Mouse (Mus musculus): Measurements from ENCODE around the gene Macrod2. TPM values are rescaled to one million over a fixed set of nuclear protein-coding genes. Genes with fewer than 3 reads are reported as not detected.

Gene Macrod2
- polyA plus RNA-seq, 1 experiment, result 0.95 TPM

GRCm38 (mm10) chr2:141594811-141595210, 1199.7 kb downstream of the Macrod2 start:
- TF ChIP-seq USF1 (IDR thresholded peaks at IDR 0.05; ENCODE audit: low read depth), result no peak
- TF ChIP-seq CEBPB (IDR thresholded peaks at IDR 0.05; ENCODE audit: low read depth), result no peak
- no peak for TF ChIP-seq MYOD1 (IDR thresholded peaks at IDR 0.05; ENCODE audit: control insufficient read depth, insufficient read length, low read depth)
- no peak for TF ChIP-seq MYOG (IDR thresholded peaks at IDR 0.05; ENCODE audit: control insufficient read depth, extremely low read depth, insufficient read length)
- TF ChIP-seq MAX (IDR thresholded peaks at IDR 0.05), result no peak
- TF ChIP-seq FOSL1 (IDR thresholded peaks at IDR 0.05; ENCODE audit: insufficient read depth, low read length, poor library complexity, severe bottlenecking), result no peak
- no peak for TF ChIP-seq CTCF (IDR thresholded peaks at IDR 0.05; ENCODE audit: control insufficient read depth, insufficient read depth, insufficient read length)
- Histone ChIP-seq H3K36me3 (ENCODE audit: control insufficient read depth, insufficient read depth) (no peaks in the 10 kb centered on the region), H3K27me3 (ENCODE audit: control insufficient read depth, insufficient read depth, insufficient read length) (no peaks in the 10 kb centered on the region), H3K4me3 (ENCODE audit: insufficient read depth, poor library complexity, severe bottlenecking) (no peak overlapping the region), H3ac (ENCODE audit: control insufficient read depth, insufficient read length, low read depth) (no peak overlapping the region), H3K79me2 (ENCODE audit: control insufficient read depth, insufficient read depth) (no peaks in the 10 kb centered on the region), H3K79me3 (ENCODE audit: low read depth) (no peaks in the 10 kb centered on the region)

- no peak for TF ChIP-seq FOSL1 (IDR thresholded peaks at IDR 0.05; ENCODE audit: insufficient read depth, low read length, poor library complexity, severe bottlenecking)
- TF ChIP-seq CEBPB (IDR thresholded peaks at IDR 0.05; ENCODE audit: low read depth), result no peak
- TF ChIP-seq MAX (IDR thresholded peaks at IDR 0.05), result no peak
- TF ChIP-seq CTCF (IDR thresholded peaks at IDR 0.05; ENCODE audit: control insufficient read depth, insufficient read depth, insufficient read length), result no peak
- TF ChIP-seq MYOG (IDR thresholded peaks at IDR 0.05; ENCODE audit: control insufficient read depth, extremely low read depth, insufficient read length), result no peak
- no peak for TF ChIP-seq USF1 (IDR thresholded peaks at IDR 0.05; ENCODE audit: low read depth)
- no peak for TF ChIP-seq MYOD1 (IDR thresholded peaks at IDR 0.05; ENCODE audit: control insufficient read depth, insufficient read length, low read depth)
Measured at GRCm38 (mm10) chr2:141617721-141618120, 1222.6 kb downstream of the Macrod2 start.

GRCm38 (mm10) chr2:141618257-141618656, 1223.1 kb downstream of the Macrod2 start:
- Histone ChIP-seq H3ac (ENCODE audit: control insufficient read depth, insufficient read length, low read depth) (no peak overlapping the region), H3K36me3 (ENCODE audit: control insufficient read depth, insufficient read depth) (no peaks in the 10 kb centered on the region), H3K79me3 (ENCODE audit: low read depth) (no peaks in the 10 kb centered on the region), H3K79me2 (ENCODE audit: control insufficient read depth, insufficient read depth) (no peaks in the 10 kb centered on the region), H3K4me3 (ENCODE audit: insufficient read depth, poor library complexity, severe bottlenecking) (no peak overlapping the region), H3K27me3 (ENCODE audit: control insufficient read depth, insufficient read depth, insufficient read length) (no peaks in the 10 kb centered on the region)
- no peak for TF ChIP-seq USF1 (IDR thresholded peaks at IDR 0.05; ENCODE audit: low read depth)
- no peak for TF ChIP-seq MAX (IDR thresholded peaks at IDR 0.05)
- no peak for TF ChIP-seq FOSL1 (IDR thresholded peaks at IDR 0.05; ENCODE audit: insufficient read depth, low read length, poor library complexity, severe bottlenecking)
- TF ChIP-seq MYOG (IDR thresholded peaks at IDR 0.05; ENCODE audit: control insufficient read depth, extremely low read depth, insufficient read length), result no peak
- no peak for TF ChIP-seq CEBPB (IDR thresholded peaks at IDR 0.05; ENCODE audit: low read depth)

More at GRCm38 (mm10) chr2:141617721-141618120, 1222.6 kb downstream of the Macrod2 start:
- H3K79me2 ChIP-seq (ENCODE audit: control insufficient read depth, insufficient read depth), result no peaks in the 10 kb centered on the region
- no peak overlapping the region for H3ac ChIP-seq (ENCODE audit: control insufficient read depth, insufficient read length, low read depth)
- no peaks in the 10 kb centered on the region for H3K27me3 ChIP-seq (ENCODE audit: control insufficient read depth, insufficient read depth, insufficient read length)
- no peaks in the 10 kb centered on the region for H3K36me3 ChIP-seq (ENCODE audit: control insufficient read depth, insufficient read depth)
- no peaks in the 10 kb centered on the region for H3K79me3 ChIP-seq (ENCODE audit: low read depth)
- H3K4me3 ChIP-seq (ENCODE audit: insufficient read depth, poor library complexity, severe bottlenecking), result no peak overlapping the region

GRCm38 (mm10) chr2:141664051-141664450, 1268.9 kb downstream of the Macrod2 start:
- Histone ChIP-seq H3ac (ENCODE audit: control insufficient read depth, insufficient read length, low read depth) (no peak overlapping the region), H3K27me3 (ENCODE audit: control insufficient read depth, insufficient read depth, insufficient read length) (no peaks in the 10 kb centered on the region), H3K79me2 (ENCODE audit: control insufficient read depth, insufficient read depth) (no peaks in the 10 kb centered on the region), H3K36me3 (ENCODE audit: control insufficient read depth, insufficient read depth) (no peaks in the 10 kb centered on the region), H3K4me3 (ENCODE audit: insufficient read depth, poor library complexity, severe bottlenecking) (no peak overlapping the region), H3K79me3 (ENCODE audit: low read depth) (no peaks in the 10 kb centered on the region)
- TF ChIP-seq FOSL1 (IDR thresholded peaks at IDR 0.05; ENCODE audit: insufficient read depth, low read length, poor library complexity, severe bottlenecking), result no peak
- no peak for TF ChIP-seq USF1 (IDR thresholded peaks at IDR 0.05; ENCODE audit: low read depth)
- TF ChIP-seq MYOD1 (IDR thresholded peaks at IDR 0.05; ENCODE audit: control insufficient read depth, insufficient read length, low read depth), result no peak

GRCm38 (mm10) chr2:141672814-141673213, 1277.7 kb downstream of the Macrod2 start:
- Histone ChIP-seq H3K4me3 (ENCODE audit: insufficient read depth, poor library complexity, severe bottlenecking) (no peak overlapping the region), H3K79me3 (ENCODE audit: low read depth) (no peaks in the 10 kb centered on the region), H3K79me2 (ENCODE audit: control insufficient read depth, insufficient read depth) (no peaks in the 10 kb centered on the region), H3K27me3 (ENCODE audit: control insufficient read depth, insufficient read depth, insufficient read length) (no peaks in the 10 kb centered on the region), H3K36me3 (ENCODE audit: control insufficient read depth, insufficient read depth) (no peaks in the 10 kb centered on the region), H3ac (ENCODE audit: control insufficient read depth, insufficient read length, low read depth) (no peak overlapping the region)
- TF ChIP-seq MYOG (IDR thresholded peaks at IDR 0.05; ENCODE audit: control insufficient read depth, extremely low read depth, insufficient read length) (no peak), MYOD1 (IDR thresholded peaks at IDR 0.05; ENCODE audit: control insufficient read depth, insufficient read length, low read depth) (no peak), USF1 (IDR thresholded peaks at IDR 0.05; ENCODE audit: low read depth) (no peak), MAX (IDR thresholded peaks at IDR 0.05) (no peak), CEBPB (IDR thresholded peaks at IDR 0.05; ENCODE audit: low read depth) (no peak), CTCF (IDR thresholded peaks at IDR 0.05; ENCODE audit: control insufficient read depth, insufficient read depth, insufficient read length) (no peak), FOSL1 (IDR thresholded peaks at IDR 0.05; ENCODE audit: insufficient read depth, low read length, poor library complexity, severe bottlenecking) (no peak)

- H3K79me2 ChIP-seq (ENCODE audit: control insufficient read depth, insufficient read depth), result no peaks in the 10 kb centered on the region
- H3ac ChIP-seq (ENCODE audit: control insufficient read depth, insufficient read length, low read depth), result no peak overlapping the region
- no peak for TF ChIP-seq MYOD1 (IDR thresholded peaks at IDR 0.05; ENCODE audit: control insufficient read depth, insufficient read length, low read depth)
- no peak for TF ChIP-seq CEBPB (IDR thresholded peaks at IDR 0.05; ENCODE audit: low read depth)
- TF ChIP-seq CTCF (IDR thresholded peaks at IDR 0.05; ENCODE audit: control insufficient read depth, insufficient read depth, insufficient read length), result no peak
- no peak for TF ChIP-seq MYOG (IDR thresholded peaks at IDR 0.05; ENCODE audit: control insufficient read depth, extremely low read depth, insufficient read length)
- no peak for TF ChIP-seq FOSL1 (IDR thresholded peaks at IDR 0.05; ENCODE audit: insufficient read depth, low read length, poor library complexity, severe bottlenecking)
- no peak for TF ChIP-seq USF1 (IDR thresholded peaks at IDR 0.05; ENCODE audit: low read depth)
- TF ChIP-seq MAX (IDR thresholded peaks at IDR 0.05), result no peak
- no peaks in the 10 kb centered on the region for H3K79me3 ChIP-seq (ENCODE audit: low read depth)
- no peaks in the 10 kb centered on the region for H3K36me3 ChIP-seq (ENCODE audit: control insufficient read depth, insufficient read depth)
- H3K4me3 ChIP-seq (ENCODE audit: insufficient read depth, poor library complexity, severe bottlenecking), result no peak overlapping the region
- H3K27me3 ChIP-seq (ENCODE audit: control insufficient read depth, insufficient read depth, insufficient read length), result no peaks in the 10 kb centered on the region
Measured at GRCm38 (mm10) chr2:141673405-141673804, 1278.3 kb downstream of the Macrod2 start.

All from C2C12 (cell line).